Mouse (Mus musculus) urinary bladder, postnatal 25 days (tissue): Measurements from ENCODE around the gene Tmprss6.

Experiments used
- DNase-seq: peaks from one replicate; pipeline ENCODE4 v3.0.0; 2022; ENCODE audit warnings: low spot score

Gene Tmprss6

DNA sequence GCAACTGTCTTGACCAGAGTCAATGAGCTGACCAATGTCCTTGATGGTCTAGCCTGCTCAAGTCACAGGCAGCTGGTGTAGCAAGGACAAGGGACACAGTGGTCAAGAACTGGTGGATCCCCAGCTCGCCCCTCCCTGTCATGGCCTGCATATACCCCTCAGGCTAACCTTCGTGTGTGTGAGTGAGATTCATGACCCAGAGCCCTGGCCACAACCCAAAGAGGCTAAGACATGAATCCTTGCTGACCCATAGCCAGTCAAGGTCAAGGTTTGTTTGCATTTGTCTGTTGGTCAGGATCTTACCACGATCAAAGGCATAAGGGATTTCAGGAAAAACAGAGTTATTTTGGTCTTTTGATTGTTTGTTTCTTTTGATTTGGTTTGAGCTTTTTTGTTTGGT, 14.1 kb upstream of the Tmprss6 start:
- no peak for DNase-seq

DNA sequence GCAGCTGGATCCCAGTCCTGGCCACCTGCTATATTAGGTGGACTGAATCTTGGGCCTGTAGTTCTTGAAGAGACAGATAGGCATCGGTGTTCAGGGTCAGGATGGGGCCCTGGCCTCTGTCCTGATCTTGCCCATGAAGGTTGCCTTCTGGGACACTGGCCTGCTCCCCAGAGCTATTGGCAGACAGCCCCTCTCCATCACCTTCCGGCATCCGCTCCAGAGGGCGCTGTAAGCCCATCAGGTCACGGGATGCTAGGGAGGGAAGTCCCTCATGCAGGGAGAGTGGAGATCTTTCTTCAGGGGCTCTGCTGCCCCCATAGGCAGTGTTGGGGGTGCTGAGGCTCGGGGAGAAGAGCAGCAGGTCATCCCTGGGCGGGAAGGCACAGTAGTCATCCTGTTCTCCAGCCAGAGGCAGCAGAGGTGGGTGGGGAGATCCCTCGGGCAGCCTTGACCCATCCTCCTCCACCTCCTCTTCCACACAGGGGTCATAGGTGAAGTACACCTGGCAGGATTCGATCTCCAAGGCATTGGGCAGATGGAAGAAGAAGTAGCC, 13.1 kb upstream of the Tmprss6 start:
- no peak for DNase-seq

DNA sequence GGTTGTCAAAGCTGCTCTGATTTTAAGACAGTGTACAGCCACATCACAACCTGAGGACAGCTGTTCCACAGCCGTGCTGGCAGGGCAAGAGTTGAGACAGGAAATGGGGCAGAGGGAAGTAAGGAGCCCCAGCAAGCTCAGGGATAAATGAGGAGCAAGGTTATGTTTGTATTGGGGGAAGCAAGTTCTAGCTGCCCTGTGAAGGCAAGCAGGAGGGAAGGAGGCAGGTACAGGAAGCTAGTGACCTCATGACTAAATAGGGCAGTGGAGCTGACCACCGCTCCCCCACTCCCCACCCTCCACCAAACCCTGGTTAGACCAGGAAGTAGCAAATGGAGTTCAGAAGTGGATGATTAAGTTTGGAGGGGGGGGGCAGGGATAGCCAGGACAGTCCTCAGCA, 12.6 kb upstream of the Tmprss6 start:
- no peak for DNase-seq

GRCm38 (mm10) chr15:78480111-78480510, 11.7 kb upstream of the Tmprss6 start:
- no peak for DNase-seq

- no peak for DNase-seq
These were observed 11.0 kb upstream of the Tmprss6 start for GRCm38 (mm10) chr15:78479470-78479869.

DNA sequence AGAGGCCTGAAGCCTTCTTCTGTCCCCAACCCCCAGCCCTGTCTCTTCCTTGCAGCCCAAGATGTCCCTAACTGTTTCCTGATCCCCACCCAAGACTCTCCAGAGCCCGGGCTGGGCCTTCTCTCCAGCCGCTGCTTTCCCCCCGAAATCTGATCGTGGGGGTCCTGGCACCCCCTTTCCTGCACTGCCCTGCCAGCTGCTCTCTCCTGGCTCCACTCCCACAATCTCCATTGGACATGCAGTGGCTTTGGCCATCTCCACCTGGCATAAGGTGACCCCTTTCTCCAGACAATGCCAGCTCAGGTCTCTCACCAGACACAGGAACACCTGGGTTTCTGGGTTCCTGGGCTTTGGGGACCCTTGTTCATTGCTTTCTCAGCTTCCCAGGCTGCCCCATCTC, 9.6 kb upstream of the Tmprss6 start:
- no peak for DNase-seq

GRCm38 (mm10) chr15:78476878-78477277, 8.4 kb upstream of the Tmprss6 start:
- no peak for DNase-seq

- DNase-seq: no peak
These were observed 7.2 kb upstream of the Tmprss6 start for GRCm38 (mm10) chr15:78475604-78476031.

- DNase-seq: no peak
These were observed 5.0 kb upstream of the Tmprss6 start for GRCm38 (mm10) chr15:78473442-78473841.

GRCm38 (mm10) chr15:78471902-78472301, 3.5 kb upstream of the Tmprss6 start:
- DNase-seq: no peak

DNA sequence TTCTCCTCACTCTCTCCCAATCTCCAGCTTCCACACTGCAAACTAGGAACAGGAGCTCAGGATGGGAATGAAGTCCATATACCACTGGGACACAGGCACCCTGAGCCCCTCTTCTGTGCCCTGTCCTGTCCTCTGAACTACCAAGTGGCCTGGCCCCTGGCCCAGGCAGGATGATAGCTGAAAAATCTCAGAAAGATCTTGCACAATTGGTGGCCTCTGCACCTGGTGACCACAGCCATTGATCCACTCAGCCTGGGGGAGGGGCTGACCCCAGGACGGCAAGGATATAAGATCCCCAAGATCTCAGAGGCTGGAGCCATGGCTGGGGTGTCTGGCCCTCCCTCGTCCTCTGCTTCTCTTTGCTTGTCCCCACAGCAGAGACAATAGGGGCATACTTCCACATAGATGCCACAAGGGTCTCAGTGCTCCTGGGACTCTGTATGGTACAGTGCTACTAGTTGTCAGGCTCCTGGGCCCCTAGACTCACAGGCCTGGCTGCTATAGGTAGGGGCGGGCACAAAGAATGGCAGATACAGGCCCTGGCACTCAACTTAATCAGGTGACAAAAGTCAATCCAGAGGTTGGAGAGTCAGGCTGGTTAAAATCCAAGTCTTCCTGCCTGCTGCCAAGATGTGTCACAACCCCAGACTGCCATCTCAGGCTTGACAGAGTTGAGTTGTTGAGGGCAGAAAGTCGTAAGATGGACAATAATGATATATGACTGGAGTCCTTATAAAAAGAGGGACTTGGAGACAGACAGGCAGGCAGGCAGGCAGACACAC, 2.3 kb upstream of the Tmprss6 start:
- no peak for DNase-seq

GRCm38 (mm10) chr15:78467570-78467969, 864 bp downstream of the Tmprss6 start:
- DNase-seq: no peak

DNA sequence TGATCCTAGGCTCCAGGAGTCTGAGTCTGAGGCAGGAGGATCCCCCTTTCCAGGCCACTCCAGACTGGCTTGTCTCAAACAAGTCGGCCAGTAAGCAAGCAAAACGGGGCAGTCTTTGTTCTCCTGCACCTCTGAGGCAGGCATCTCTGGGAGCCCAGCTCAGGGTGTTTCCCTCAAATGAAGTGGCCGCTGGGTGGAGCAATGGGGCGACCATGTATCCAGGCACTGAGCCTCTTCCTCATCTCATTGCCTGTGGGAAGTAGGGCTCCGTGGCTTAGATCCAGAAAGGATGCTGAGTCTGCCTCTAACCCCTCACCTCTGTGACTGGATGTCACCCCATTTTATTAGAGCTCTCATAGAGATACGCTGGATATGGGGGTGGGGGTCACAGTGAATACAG, 1.6 kb downstream of the Tmprss6 start:
- no peak for DNase-seq

DNA sequence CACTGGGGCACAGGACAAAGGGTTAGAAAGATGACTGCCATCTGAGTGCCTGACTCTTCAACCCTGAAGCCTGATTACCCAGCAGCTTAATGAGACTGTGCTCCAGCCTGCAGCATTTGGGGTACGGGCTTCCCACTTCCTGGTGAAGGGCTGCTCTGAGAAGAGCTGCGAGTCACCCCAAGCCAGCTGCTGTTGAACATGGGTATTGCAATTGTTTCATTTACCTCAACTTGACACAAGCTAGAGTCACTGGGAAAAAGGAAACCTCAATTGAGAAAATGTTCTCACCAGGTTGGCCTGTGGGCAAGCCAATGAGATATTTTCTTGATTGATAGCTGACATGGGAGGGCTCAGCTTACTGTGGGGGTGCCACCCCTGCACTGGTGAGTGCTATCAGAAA, 5.5 kb downstream of the Tmprss6 start:
- no peak for DNase-seq

- no peak for DNase-seq
These were observed 11.2 kb downstream of the Tmprss6 start for GRCm38 (mm10) chr15:78457193-78457592.

DNA sequence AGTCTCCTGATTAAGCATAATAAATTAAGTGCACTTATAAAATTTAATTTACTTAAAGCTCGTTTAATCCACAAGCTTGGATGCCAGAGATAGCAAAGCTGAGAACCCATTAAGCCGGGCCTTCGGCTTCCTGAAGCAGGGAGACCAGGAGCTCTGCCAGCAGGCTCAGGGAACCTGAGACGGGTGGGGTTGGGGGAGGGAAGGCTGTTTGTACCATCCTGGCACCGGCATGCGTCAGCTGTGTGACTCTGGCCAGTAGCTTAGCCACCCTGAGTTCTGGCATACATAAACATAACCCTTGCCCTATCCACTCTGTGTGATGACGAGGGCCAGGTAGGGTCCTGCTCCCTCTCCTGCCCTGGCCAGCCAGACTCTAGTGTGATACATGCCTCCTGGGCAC, 12.4 kb downstream of the Tmprss6 start:
- DNase-seq: no peak

GRCm38 (mm10) chr15:78455168-78455567, 13.3 kb downstream of the Tmprss6 start:
- no peak for DNase-seq

- DNase-seq: no peak
These were observed 15.5 kb downstream of the Tmprss6 start for GRCm38 (mm10) chr15:78452929-78453328.

GRCm38 (mm10) chr15:78451201-78451600, 17.2 kb downstream of the Tmprss6 start:
- no peak for DNase-seq

GRCm38 (mm10) chr15:78450419-78450768, 18.0 kb downstream of the Tmprss6 start:
- DNase-seq: no peak

GRCm38 (mm10) chr15:78449694-78450418, 18.6 kb downstream of the Tmprss6 start:
- DNase-seq: no peak

DNA sequence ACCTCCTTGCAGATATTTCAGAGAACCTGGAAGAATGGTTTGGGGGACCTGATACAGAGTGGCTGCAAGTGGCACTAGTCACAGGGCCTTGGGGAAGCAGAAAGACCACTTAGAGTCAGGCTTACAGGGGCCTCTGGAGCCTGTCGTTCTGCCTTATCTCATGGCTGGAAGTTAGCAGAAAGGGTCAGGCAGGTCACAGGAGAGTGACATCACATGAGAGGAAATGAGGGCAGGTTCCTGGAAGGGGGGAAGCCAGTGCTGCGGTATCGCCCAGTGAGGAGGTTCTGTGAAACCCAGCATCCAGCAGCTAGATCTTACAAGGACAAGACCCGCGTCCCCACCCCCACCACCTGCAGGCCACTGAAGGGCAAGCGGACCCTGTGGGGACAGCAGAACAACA, 19.3 kb downstream of the Tmprss6 start:
- no peak for DNase-seq
